Mouse (Mus musculus) MEL (cell line): ENCODE data around the gene Ube2g2. TPM values are rescaled to one million over a fixed set of nuclear protein-coding genes. Genes with fewer than 3 reads are reported as not detected.

Source experiments
- DNase-seq: peaks from one replicate; pipeline ENCODE4 v3.0.0; 2011; ENCODE audit warnings: low read depth, low spot score
- H3K27ac ChIP-seq: 2 replicates; pipeline ENCODE4 v1.5.1; 2012; ENCODE audit warnings: low read depth, mild to moderate bottlenecking, control low read depth, low read length, moderate library complexity; ENCODE audit not compliant: control insufficient read depth
- H3K27me3 ChIP-seq, 2 experiments: fragments of 150-350 bp in 1 of 2; sonication (generic) in 1 of 2; 2 replicates each; pipeline ENCODE4 v1.6.1; 2012; ENCODE audit warnings: low read length in 2 of 2, mild to moderate bottlenecking in 2 of 2, improper control_type of control experiment in 1 of 2, moderate library complexity in 1 of 2; ENCODE audit not compliant: insufficient read depth in 2 of 2, control insufficient read depth in 1 of 2
- H3K36me3 ChIP-seq, 2 experiments: 2 replicates each; pipeline ENCODE4 v1.6.1; 2012 to 2014; ENCODE audit warnings: low read length in 2 of 2, improper control_type of control experiment in 1 of 2, inconsistent platforms in 1 of 2, mild to moderate bottlenecking in 1 of 2; ENCODE audit not compliant: insufficient read depth in 2 of 2, control insufficient read depth in 1 of 2
- H3K4me1 ChIP-seq, 2 experiments: fragments of 150-350 bp in 1 of 2; sonication (generic) in 1 of 2; 2 replicates each; pipeline ENCODE4 v1.6.1; 2012; ENCODE audit warnings: low read length in 2 of 2, improper control_type of control experiment in 1 of 2, mild to moderate bottlenecking in 1 of 2; ENCODE audit not compliant: insufficient read depth in 2 of 2, control insufficient read depth in 1 of 2
- H3K4me3 ChIP-seq, 2 experiments: fragments of 150-350 bp in 1 of 2; sonication (generic) in 1 of 2; 2 replicates each; pipeline ENCODE4 v1.5.1; 2012; ENCODE audit warnings: low read depth in 2 of 2, low read length in 2 of 2, mild to moderate bottlenecking in 2 of 2, moderate library complexity in 2 of 2, control low read depth in 1 of 2, improper control_type of control experiment in 1 of 2; ENCODE audit not compliant: control insufficient read depth in 1 of 2, insufficient read depth in 1 of 2
- H3K79me2 ChIP-seq: 2 replicates; pipeline ENCODE4 v1.6.1; 2012; ENCODE audit warnings: mild to moderate bottlenecking, low read length, moderate library complexity; ENCODE audit not compliant: control insufficient read depth, poor library complexity, insufficient read depth
- H3K9ac ChIP-seq: 2 replicates; pipeline ENCODE4 v1.6.1; 2012; ENCODE audit warnings: low read depth, mild to moderate bottlenecking, control low read depth, low read length, moderate library complexity; ENCODE audit not compliant: control insufficient read depth, poor library complexity, severe bottlenecking
- H3K9me3 ChIP-seq: fragments of 150-350 bp; sonication (generic); replicated peaks from 2 replicates; pipeline ENCODE4 v1.6.1; 2012; ENCODE audit warnings: mild to moderate bottlenecking, low read length, improper control_type of control experiment, moderate library complexity; ENCODE audit not compliant: insufficient read depth
- BHLHE40 ChIP-seq: IDR thresholded peaks from 2 replicates; pipeline ENCODE4 v1.6.1; 2012; ENCODE audit warnings: low read depth, mild to moderate bottlenecking, inconsistent platforms, low read length, improper control_type of control experiment, borderline replicate concordance
- CHD1 ChIP-seq: IDR thresholded peaks from 2 replicates; pipeline ENCODE4 v1.6.1; 2012; ENCODE audit warnings: low read depth, mild to moderate bottlenecking, inconsistent platforms, low read length, improper control_type of control experiment
- CHD2 ChIP-seq: IDR thresholded peaks from 2 replicates; pipeline ENCODE4 v1.6.1; 2011; ENCODE audit warnings: low read length, improper control_type of control experiment
- E2F4 ChIP-seq: IDR thresholded peaks from 2 replicates; pipeline ENCODE4 v1.6.1; 2011; ENCODE audit warnings: low read depth, low read length, improper control_type of control experiment, borderline replicate concordance
- ELF1 ChIP-seq: IDR thresholded peaks from 2 replicates; pipeline ENCODE4 v1.6.1; 2014; ENCODE audit warnings: low read depth, mild to moderate bottlenecking, inconsistent platforms, low read length, improper control_type of control experiment, moderate library complexity
- EP300 ChIP-seq, 2 experiments: IDR thresholded peaks; 2 replicates each; pipeline ENCODE4 v1.6.1; 2011; ENCODE audit warnings: improper control_type of control experiment in 2 of 2, low read length in 2 of 2, low read depth in 1 of 2, mild to moderate bottlenecking in 1 of 2
- ETS1 ChIP-seq: IDR thresholded peaks from 2 replicates; pipeline ENCODE4 v1.6.1; 2012; ENCODE audit warnings: low read depth, mild to moderate bottlenecking, inconsistent platforms, low read length, improper control_type of control experiment, moderate library complexity
- GABPA ChIP-seq: IDR thresholded peaks from 2 replicates; pipeline ENCODE4 v1.6.1; 2012; ENCODE audit warnings: low read depth, mild to moderate bottlenecking, inconsistent platforms, low read length, improper control_type of control experiment, moderate library complexity
- JUND ChIP-seq: IDR thresholded peaks from 2 replicates; pipeline ENCODE4 v1.6.1; 2011; ENCODE audit warnings: low read depth, mild to moderate bottlenecking, improper control_type of control experiment, low read length
- MAFK ChIP-seq: IDR thresholded peaks from 2 replicates; pipeline ENCODE4 v1.6.1; 2011; ENCODE audit warnings: low read depth, mild to moderate bottlenecking, low read length, improper control_type of control experiment, borderline replicate concordance
- MAZ ChIP-seq: IDR thresholded peaks from 2 replicates; pipeline ENCODE4 v1.6.1; 2012; ENCODE audit warnings: low read depth, mild to moderate bottlenecking, inconsistent platforms, low read length, improper control_type of control experiment
- MEF2A ChIP-seq: IDR thresholded peaks from 2 replicates; pipeline ENCODE4 v1.6.1; 2014; ENCODE audit warnings: low read depth, mild to moderate bottlenecking, inconsistent platforms, low read length, improper control_type of control experiment; ENCODE audit not compliant: poor library complexity, insufficient replicate concordance, severe bottlenecking; ENCODE audit errors: extremely low read depth
- MYB ChIP-seq: IDR thresholded peaks from 2 replicates; pipeline ENCODE4 v1.6.1; 2011; ENCODE audit warnings: mild to moderate bottlenecking, low read depth, low read length, improper control_type of control experiment
- POLR2AphosphoS5 ChIP-seq: IDR thresholded peaks from 2 replicates; pipeline ENCODE4 v1.6.1; 2012; ENCODE audit warnings: low read depth, borderline replicate concordance, mild to moderate bottlenecking, inconsistent platforms, low read length, moderate library complexity, mixed read lengths
- RCOR1 ChIP-seq: IDR thresholded peaks from 2 replicates; pipeline ENCODE4 v1.6.1; 2012; ENCODE audit warnings: low read depth, mild to moderate bottlenecking, inconsistent platforms, low read length, improper control_type of control experiment
- TBP ChIP-seq: IDR thresholded peaks from 2 replicates; pipeline ENCODE4 v1.8.0; 2011; ENCODE audit warnings: low read depth, low read length, improper control_type of control experiment
- TCF12 ChIP-seq: IDR thresholded peaks from 2 replicates; pipeline ENCODE4 v1.6.1; 2014; ENCODE audit warnings: low read depth, mild to moderate bottlenecking, inconsistent platforms, low read length, improper control_type of control experiment, moderate library complexity
- USF1 ChIP-seq: IDR thresholded peaks from 2 replicates; pipeline ENCODE4 v1.6.1; 2014; ENCODE audit warnings: low read depth, mild to moderate bottlenecking, inconsistent platforms, low read length, improper control_type of control experiment, moderate library complexity
- USF2 ChIP-seq, 2 experiments: IDR thresholded peaks; 2 replicates each; pipeline ENCODE4 v1.6.1; 2011 to 2012; ENCODE audit warnings: improper control_type of control experiment in 2 of 2, low read length in 2 of 2, borderline replicate concordance in 1 of 2, inconsistent platforms in 1 of 2, low read depth in 1 of 2, mild to moderate bottlenecking in 1 of 2; ENCODE audit not compliant: insufficient read depth in 1 of 2
- ZC3H11A ChIP-seq: IDR thresholded peaks from 2 replicates; pipeline ENCODE4 v1.6.1; 2012; ENCODE audit warnings: low read depth, mild to moderate bottlenecking, inconsistent platforms, low read length, improper control_type of control experiment
- ZMIZ1 ChIP-seq: IDR thresholded peaks from 2 replicates; pipeline ENCODE4 v1.6.1; 2012; ENCODE audit warnings: low read depth, mild to moderate bottlenecking, inconsistent platforms, low read length, improper control_type of control experiment, moderate library complexity
- polyA plus RNA-seq, 2 experiments: library from polyadenylated mRNA; stranded (reverse) in 1 of 2; unstranded in 1 of 2; fragments of >175 nt in 1 of 2; fragments of >200 nt in 1 of 2; gene quantifications; 2 replicates each; pipeline versions ENCODE4 v1.2.1 to v1.2.4; 2012; ENCODE audit warnings: low replicate concordance in 2 of 2, low read depth in 1 of 2; ENCODE audit not compliant: insufficient read length in 2 of 2, insufficient read depth in 1 of 2, missing spikeins in 1 of 2
- total RNA-seq: library from RNA; depleted of rRNA; stranded (reverse); fragments of 300-350 nt; gene quantifications from 2 replicates; pipeline ENCODE4 v1.2.3, GENCODE M21; 2012

The Ube2g2 gene
- total and polyA plus RNA-seq, 3 experiments: 62.4 to 112 TPM; not detected in 1

DNA sequence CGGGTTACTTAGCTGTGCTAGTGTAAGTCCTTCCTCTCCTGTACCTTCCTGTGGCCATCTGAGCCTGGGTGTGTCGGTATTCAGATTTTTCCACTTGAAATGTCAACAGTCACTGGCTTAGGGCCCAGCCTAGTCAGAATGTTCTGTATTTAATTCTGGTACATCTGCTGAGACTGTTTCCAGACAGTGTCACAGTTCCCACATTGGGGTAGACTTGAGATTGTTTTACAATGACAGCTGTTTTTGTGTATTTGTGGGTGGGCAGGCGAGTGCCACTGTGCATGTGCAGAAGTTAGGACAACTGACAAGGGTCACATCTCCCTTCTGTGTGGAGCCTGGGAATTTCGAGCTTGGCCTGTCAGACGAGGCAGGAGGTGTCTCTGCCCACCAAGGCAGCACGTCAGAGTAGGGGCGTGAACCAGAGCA is 2.5 kb downstream of the Ube2g2 start:
- Histone ChIP-seq H3K36me3 (peaks cover 0 to 10% of the 10 kb centered on the region in 2 experiments; a peak in 3 of 4 replicates), H3K79me2 (peaks cover 65% of the 10 kb centered on the region), H3K4me1 (peaks cover 2 to 6% of the 10 kb centered on the region in 2 experiments), H3K9me3 (no peaks in the 10 kb centered on the region), H3K27ac (no peak overlapping the region), H3K9ac (no peak overlapping the region), H3K27me3 (no peaks in the 10 kb centered on the region), H3K4me3 (no peak overlapping the region)
- no peak for DNase-seq
- TF ChIP-seq GABPA (no peak), CHD1 (no peak), MAFK (no peak), RCOR1 (no peak), E2F4 (no peak), ZC3H11A (no peak), MEF2A (no peak), JUND (no peak), ETS1 (no peak), POLR2AphosphoS5 (no peak), USF1 (no peak), TBP (no peak), USF2 (IDR thresholded peaks at IDR 0.05; ENCODE audit: borderline replicate concordance in 1 of 2, insufficient read depth in 1 of 2, low read depth in 1 of 2, low read length in 2 of 2) (no peak), ELF1 (no peak), CHD2 (no peak), MAZ (no peak), BHLHE40 (no peak)

DNA sequence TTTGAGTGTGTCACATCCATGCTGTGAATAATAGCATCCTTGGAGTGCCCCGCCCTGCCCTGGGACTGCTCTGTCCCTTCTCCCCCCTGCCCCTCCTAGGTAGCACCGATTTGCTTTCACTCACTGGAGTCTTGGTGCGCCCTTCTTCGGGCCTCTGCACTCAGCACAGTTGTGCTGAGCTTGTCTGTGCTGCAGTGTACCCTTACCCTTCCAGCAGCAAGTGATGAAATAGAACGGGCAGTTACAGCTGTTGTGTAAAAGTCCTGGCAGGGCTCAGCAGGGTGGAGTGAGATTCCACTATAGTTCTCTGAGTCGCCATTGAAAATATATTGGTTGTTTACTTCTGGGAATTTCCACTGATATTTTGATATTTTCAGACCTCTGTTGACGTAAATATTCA is 4.0 kb downstream of the Ube2g2 start:
- no peak overlapping the region for H3K4me3 ChIP-seq
- no peak for DNase-seq
- no peak overlapping the region for H3K9ac ChIP-seq
- TF ChIP-seq MYB: no peak
- TF ChIP-seq TBP: no peak
- no peak for TF ChIP-seq TCF12
- no peak for TF ChIP-seq CHD2
- no peak for TF ChIP-seq ZMIZ1
- TF ChIP-seq EP300 (IDR thresholded peaks at IDR 0.05; ENCODE audit: low read depth in 1 of 2, low read length in 2 of 2): no peak
- no peak for TF ChIP-seq ZC3H11A
- TF ChIP-seq, all 39 proteins: peak for 0
- Histone ChIP-seq H3K36me3 (peaks cover 2 to 10% of the 10 kb centered on the region in 2 experiments), H3K4me1 (peaks cover 2 to 6% of the 10 kb centered on the region in 2 experiments), H3K27me3 (no peaks in the 10 kb centered on the region), H3K27ac (no peak overlapping the region), H3K79me2 (peaks cover 70% of the 10 kb centered on the region), H3K9me3 (no peaks in the 10 kb centered on the region)
